Mouse (Mus musculus) left cerebral cortex, postnatal 36 days (tissue): ENCODE data around the gene Gkn2. TPM values are rescaled to one million over a fixed set of nuclear protein-coding genes. Genes with fewer than 3 reads are reported as not detected.

Source experiments
- DNase-seq, 2 experiments: peaks; one replicate each; pipeline ENCODE4 v3.0.0; 2021 to 2022; ENCODE audit warnings: low spot score in 2 of 2, mixed read lengths in 1 of 2
- intact Hi-C: fragments of 180-260 bp; cut with DNase I; formaldehyde crosslinking; loops from one replicate; pipeline ENCODE4 v1.15.1; 2025
- total RNA-seq, 2 experiments: library from RNA; stranded (reverse); gene quantifications; 2 replicates each; pipeline ENCODE4 v1.2.3; 2021

Gene Gkn2
- not detected for total RNA-seq

GRCm38 (mm10) chr6:87373057-87373456, at the start of gene Gkn2:
Gene Gkn2 (plus strand): TSS chr6:87373357.
- DNase-seq, result no peak
- intact Hi-C loops, result no loop called here

- no peak for DNase-seq
- intact Hi-C loops, result loop anchor here (5.0 kb wide), 1 partner anchor 221 kb away; the partner anchor contains the start of gene D6Ertd527e
Observed at GRCm38 (mm10) chr6:87323381-87323780, 49.8 kb upstream of the Gkn2 start.

DNA sequence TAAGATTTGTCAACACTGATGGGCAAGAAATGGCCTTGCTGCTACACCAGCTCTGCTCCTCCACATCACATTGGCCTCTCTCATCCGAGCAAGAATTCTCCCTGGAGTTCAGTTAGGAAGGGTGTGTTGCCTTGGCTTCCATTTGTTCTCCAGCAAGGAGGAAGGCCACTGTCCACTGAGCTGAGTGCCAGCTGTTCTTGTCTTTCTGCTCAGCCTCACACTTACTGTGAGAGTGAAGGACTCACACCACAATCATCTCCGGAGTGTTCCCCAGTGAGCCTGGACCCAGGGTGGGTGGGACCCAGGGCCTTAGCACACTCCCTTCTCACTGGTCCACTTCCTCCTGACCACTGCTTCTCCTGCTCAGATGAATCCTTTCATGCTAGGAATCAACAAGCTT, 46.2 kb upstream of the Gkn2 start:
- DNase-seq, result no peak
- intact Hi-C loops, result no loop called here

GRCm38 (mm10) chr6:87328265-87329173, 44.6 kb upstream of the Gkn2 start:
- DNase-seq, result peak in 1 of 2 experiments; percentile 26
- intact Hi-C loops, result no loop called here

DNA sequence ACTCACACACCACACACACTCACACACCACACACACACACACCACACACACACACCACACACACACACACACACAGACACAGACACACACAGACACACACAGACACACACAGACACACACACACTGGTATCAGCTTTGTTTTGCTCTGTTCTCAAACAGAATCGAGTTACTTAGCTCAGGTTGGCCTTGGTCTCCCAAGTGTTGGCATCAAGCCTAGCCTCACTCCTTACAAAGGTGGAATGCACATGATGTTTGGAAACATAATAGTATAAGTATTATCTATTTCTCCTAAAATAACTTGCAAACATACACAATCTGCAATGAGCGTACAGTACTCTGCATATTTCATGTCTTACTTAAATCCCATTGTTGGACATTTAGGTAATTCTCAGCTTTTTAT, 40.8 kb upstream of the Gkn2 start:
- intact Hi-C loops, result no loop called here
- DNase-seq, result no peak

GRCm38 (mm10) chr6:87334361-87335090, 38.6 kb upstream of the Gkn2 start:
- intact Hi-C loops, result loop anchor here (1.0 to 5.0 kb wide), 2 partner anchors 53 to 233 kb away; partner anchors contain the start of gene Gkn3
- peak; percentile 49 to 60 for DNase-seq

DNA sequence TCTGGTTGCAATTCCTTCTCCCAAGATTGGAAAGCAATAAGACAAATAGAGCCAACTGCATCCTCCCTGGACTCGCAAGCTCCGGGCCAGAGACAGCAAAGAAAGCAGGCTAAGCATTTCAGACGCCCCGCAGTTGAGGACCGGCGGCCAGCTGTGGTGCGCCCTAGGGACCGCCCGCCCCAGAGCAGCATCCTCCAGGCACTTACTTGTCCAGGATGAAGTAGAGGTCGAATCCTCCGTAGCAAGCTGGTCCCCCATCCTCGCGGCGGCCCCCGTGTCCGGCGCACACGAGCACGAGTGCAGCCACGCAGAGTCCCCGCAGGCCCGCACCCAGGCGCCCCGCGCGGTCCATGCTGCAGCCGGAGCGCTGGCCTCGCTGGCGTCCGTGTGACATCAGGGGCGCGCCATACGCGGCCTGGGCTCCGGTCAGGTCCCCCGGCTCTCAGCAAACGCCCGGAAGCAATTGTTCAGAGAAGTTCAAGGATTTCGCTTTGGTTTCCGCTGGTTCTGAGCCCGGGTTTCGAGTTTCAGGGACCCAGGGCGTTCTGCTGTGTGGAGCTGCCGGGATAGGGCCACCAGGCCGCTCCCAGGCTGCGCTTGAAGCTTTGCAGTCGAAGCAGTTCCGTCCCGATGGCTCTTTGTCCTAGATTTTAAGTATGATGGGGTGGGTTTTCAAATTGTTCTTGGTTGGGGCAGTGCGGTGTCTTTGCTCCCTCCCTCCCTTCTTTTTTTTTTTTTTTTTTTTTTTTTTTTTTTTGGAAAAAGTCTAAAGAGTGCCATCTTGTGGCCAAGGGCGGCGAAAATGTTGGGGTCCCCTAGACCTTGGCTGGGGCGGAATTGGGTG, 37.8 kb upstream of the Gkn2 start, which contains the start of gene Antxr1:
Antxr1 (minus strand) TSS at position 731 of the 844 bp plus-strand sequence.
- intact Hi-C loops, result loop anchor here (1.0 to 5.0 kb wide), 2 partner anchors 52 to 234 kb away; partner anchors contain the start of gene Gkn3
- DNase-seq, result peak; percentile 64 to 73

- intact Hi-C loops, result loop anchor here (1.0 to 5.0 kb wide), 2 partner anchors 51 to 235 kb away; partner anchors contain the start of gene Gkn3
- DNase-seq, result no peak
Observed at GRCm38 (mm10) chr6:87335935-87336295, 37.2 kb upstream of the Gkn2 start.

DNA sequence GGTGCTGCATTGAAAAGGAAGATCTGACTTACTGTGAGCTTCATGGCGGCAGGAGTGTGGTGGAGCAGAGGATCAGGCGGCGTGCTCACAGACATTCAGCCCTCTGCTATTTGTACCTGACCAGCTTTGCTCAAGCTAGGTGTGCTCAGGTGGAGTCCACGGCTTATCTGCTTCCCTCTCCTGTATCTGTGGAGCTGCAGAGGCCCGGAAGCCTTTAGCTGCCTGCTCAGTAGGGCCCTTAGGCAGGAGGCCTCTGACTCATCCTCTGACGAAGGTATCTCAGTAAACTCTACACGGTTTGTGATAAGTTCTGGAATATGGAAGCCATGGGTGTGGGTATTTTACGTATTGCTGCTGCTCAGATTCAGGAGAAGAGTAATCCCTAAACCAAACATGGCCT, 22.3 kb upstream of the Gkn2 start, which contains the start of gene Gkn1:
Gkn1 (minus strand) TSS at position 114 of the 400 bp plus-strand sequence.
- intact Hi-C loops, result no loop called here
- no peak for DNase-seq

- DNase-seq, result no peak
- intact Hi-C loops, result no loop called here
Observed at GRCm38 (mm10) chr6:87354441-87354840, 18.7 kb upstream of the Gkn2 start.

GRCm38 (mm10) chr6:87369223-87369622, 3.9 kb upstream of the Gkn2 start:
- no peak for DNase-seq
- intact Hi-C loops, result no loop called here

DNA sequence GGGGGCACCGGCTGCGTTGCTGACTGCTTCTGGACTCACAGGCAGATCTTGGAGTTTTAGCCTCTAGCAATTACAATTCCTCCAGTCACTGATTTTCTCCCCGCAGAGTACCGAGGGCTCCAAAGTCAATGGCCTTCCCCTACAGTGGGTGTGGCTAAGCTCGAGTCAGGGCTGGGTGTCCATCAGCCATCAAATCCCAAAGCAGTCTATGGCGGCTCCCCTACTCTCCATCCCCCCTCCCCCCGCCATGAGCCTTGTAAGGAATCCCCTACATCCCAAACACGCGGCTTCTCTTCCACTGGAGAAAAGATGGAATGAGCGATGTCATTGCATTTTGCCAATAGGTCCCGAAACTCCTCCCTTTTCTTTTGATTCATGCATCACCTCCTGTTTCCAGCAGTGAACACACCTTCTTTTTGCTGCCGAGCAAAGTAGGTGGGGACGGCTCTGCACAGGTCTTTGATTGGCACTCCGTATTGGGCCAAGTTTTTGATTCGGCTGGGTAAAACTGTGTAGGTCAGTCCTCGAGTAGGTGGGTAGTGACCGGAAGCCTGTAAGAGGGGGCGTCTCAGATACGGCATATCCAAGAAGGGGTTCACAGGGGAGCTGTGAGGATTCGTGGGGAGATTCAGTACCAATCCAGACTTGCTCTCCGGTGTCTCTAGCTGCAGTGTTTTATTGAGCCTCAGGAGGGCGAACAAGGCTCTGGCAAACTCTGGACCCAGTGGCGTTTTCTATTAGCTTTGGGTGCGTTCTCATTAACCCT, 11.0 kb downstream of the Gkn2 start:
- intact Hi-C loops, result no loop called here

GRCm38 (mm10) chr6:87384761-87385160, 11.6 kb downstream of the Gkn2 start:
- no peak for DNase-seq
- intact Hi-C loops, result loop anchor here (5.0 kb wide), 1 partner anchor 47 kb away; the partner anchor contains the start of gene Antxr1

More for the DNA sequence above, 11.0 kb downstream of the Gkn2 start:
- DNase-seq, result peak in 1 of 2 experiments; percentile 16

DNA sequence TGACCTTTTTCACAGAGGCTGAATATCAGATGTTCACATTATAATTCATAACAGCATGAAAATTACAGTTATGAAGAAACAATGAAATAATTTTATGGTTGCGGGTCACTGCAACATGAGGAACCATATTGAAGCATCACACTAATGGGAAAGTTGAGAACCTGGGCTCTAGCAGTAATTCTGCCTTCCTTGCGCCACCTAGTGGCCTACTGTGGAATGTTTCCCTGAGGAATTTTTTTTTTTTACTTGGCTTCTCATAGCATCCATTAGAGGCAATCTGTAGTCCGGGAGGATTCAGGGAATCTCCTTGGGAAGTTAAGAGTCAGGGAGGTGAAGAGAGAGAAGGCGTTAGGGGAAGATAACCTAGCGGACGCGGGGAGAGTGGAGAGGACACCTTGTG, 13.0 kb downstream of the Gkn2 start:
- peak; percentile 53 to 68 for DNase-seq
- intact Hi-C loops, result loop anchor here (1.0 to 5.0 kb wide), 2 partner anchors 49 to 285 kb away; partner anchors contain the start of gene Antxr1

GRCm38 (mm10) chr6:87386681-87387080, 13.5 kb downstream of the Gkn2 start:
- intact Hi-C loops, result loop anchor here (1.0 to 5.0 kb wide), 2 partner anchors 49 to 285 kb away; partner anchors contain the start of gene Antxr1
- no peak for DNase-seq

GRCm38 (mm10) chr6:87388877-87389276, 15.7 kb downstream of the Gkn2 start, which contains the start of gene Gkn3:
Gene Gkn3 (minus strand): TSS chr6:87388935.
- no peak for DNase-seq
- intact Hi-C loops, result loop anchor here (5.0 kb wide), 1 partner anchor 52 kb away; the partner anchor contains the start of gene Antxr1

DNA sequence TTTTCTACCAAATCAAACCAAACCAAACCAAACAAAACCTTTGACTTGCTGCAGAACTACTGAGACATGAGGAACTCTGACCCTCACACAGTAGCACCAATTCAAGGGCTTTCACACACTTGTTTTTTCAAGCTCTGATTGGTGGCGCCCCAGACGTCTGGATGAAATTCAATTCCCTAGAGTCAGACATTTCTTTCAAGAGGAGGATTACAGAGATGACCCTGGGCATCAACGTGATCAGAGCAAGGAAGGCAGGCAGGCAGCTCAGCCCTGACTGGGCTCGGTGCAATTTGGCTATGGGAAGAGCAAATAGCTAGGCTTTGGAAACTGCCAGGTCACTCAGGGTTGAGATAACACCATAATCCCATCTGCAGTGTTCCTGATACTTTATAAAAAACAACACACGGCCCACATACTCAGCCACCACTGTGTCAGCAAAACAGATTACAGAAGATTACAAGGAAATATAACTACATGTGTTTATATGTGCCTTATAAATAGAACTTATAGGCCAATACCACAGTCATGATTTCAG, 16.4 kb downstream of the Gkn2 start:
- intact Hi-C loops, result loop anchor here (5.0 kb wide), 1 partner anchor 52 kb away; the partner anchor contains the start of gene Antxr1
- no peak for DNase-seq
